Mouse (Mus musculus): Measurements from ENCODE around the gene Mfsd11. TPM values are rescaled to one million over a fixed set of nuclear protein-coding genes. Genes with fewer than 3 reads are reported as not detected.

Mfsd11 gene
- total RNA-seq (2012; rRNA removed) (25.7 and 36.3 TPM in 2 replicates), polyA plus RNA-seq (2012; ENCODE audit: insufficient read depth in 1 of 2, insufficient read length in 2 of 2, low read depth in 1 of 2, low replicate concordance in 2 of 2, missing spikeins in 1 of 2) (10 to 100 TPM in 1 of 2 experiments, not detected in 1; 25.4 TPM)

DNA sequence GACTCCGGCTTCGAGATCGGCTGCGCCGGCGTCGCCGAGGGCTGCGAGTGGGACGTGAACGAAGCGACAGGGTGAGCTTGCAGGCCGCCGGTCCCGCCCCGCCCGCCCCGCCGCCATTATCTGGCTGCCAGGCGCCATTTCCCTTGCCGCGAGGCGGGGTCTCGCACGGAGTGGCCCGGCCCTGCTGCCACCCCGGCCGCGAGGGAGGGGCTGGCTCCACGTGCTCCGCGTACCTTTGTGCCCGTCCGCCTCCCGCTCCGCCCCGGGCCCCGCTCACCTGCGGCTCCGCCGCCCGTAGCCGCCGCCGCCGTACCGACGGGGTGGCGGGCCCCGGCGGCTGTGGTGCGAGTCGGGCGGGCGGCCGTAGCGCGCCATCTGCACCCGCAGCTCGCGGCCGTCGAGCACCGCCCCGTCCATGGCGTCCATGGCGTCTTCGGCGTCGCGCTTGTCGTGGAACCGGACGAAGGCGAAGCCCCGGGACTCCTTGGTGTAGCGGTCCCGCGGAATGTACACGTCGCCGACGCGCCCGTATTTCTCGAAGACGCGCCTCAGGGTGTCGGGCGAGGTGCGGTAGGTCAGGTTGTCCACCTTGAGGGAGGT, at the start of gene Mfsd11:
TSS of gene Mfsd11 (plus strand) at position 150 of the 600 bp plus-strand sequence.
- peaks cover 21 to 38% of the 10 kb centered on the region in 2 experiments for H3K36me3 ChIP-seq (ENCODE audit: control insufficient read depth in 1 of 2, insufficient read depth in 2 of 2, low read length in 2 of 2)
- no peak for DNase-seq (ENCODE audit: low read depth, low spot score)
- peak within 1 kb of the TSS; percentile 100 for H3K9ac ChIP-seq (ENCODE audit: control insufficient read depth, low read depth, low read length, poor library complexity, severe bottlenecking)
- no peaks in the 10 kb centered on the region for H3K27me3 ChIP-seq (ENCODE audit: control insufficient read depth in 1 of 2, insufficient read depth in 2 of 2, low read length in 2 of 2)
- peak within 1 kb of the TSS; percentile 100 for H3K27ac ChIP-seq (ENCODE audit: control insufficient read depth, low read depth, low read length)
- peaks cover 49% of the 10 kb centered on the region for H3K79me2 ChIP-seq (ENCODE audit: control insufficient read depth, insufficient read depth, low read length, poor library complexity)
- H3K4me1 ChIP-seq (ENCODE audit: control insufficient read depth in 1 of 2, insufficient read depth in 2 of 2, low read length in 2 of 2): peaks cover 8 to 9% of the 10 kb centered on the region in 2 experiments
- peak within 1 kb of the TSS; percentile 91 to 100 for H3K4me3 ChIP-seq (ENCODE audit: control insufficient read depth in 1 of 2, insufficient read depth in 1 of 2, low read depth in 2 of 2, low read length in 2 of 2)
- H3K9me3 ChIP-seq (replicated peaks; ENCODE audit: insufficient read depth, low read length): no peaks in the 10 kb centered on the region
- TF ChIP-seq MAX (IDR thresholded peaks at IDR 0.05; ENCODE audit: low read length): peak; percentile 84
- no peak for TF ChIP-seq TAL1 (IDR thresholded peaks at IDR 0.05; ENCODE audit: low read length)
- TF ChIP-seq SMC3 (IDR thresholded peaks at IDR 0.05; ENCODE audit: low read depth, low read length): peak; percentile 6; the same call in 1 of the 2 replicates
- TF ChIP-seq ZC3H11A (IDR thresholded peaks at IDR 0.05; ENCODE audit: low read depth, low read length): 0 out of 2 replicates have a peak, but pooled peaks have one; percentile 10
- no peak for TF ChIP-seq POLR2AphosphoS2 (IDR thresholded peaks at IDR 0.05; ENCODE audit: low read length)
- no peak for TF ChIP-seq MAFK (IDR thresholded peaks at IDR 0.05; ENCODE audit: borderline replicate concordance, low read depth, low read length)
- TF ChIP-seq POLR2A (IDR thresholded peaks at IDR 0.05; ENCODE audit: control insufficient read depth in 1 of 2, insufficient read depth in 1 of 2, low read depth in 1 of 2, low read length in 2 of 2, poor library complexity in 1 of 2): no peak
- TF ChIP-seq HCFC1 (IDR thresholded peaks at IDR 0.05; ENCODE audit: low read depth, low read length): no peak
- no peak for TF ChIP-seq E2F4 (IDR thresholded peaks at IDR 0.05; ENCODE audit: borderline replicate concordance, low read depth, low read length)
- TF ChIP-seq MXI1 (IDR thresholded peaks at IDR 0.05; ENCODE audit: low read depth, low read length): peak; percentile 88
- peak; percentile 98; the same call in 1 of the 2 replicates for TF ChIP-seq POLR2AphosphoS5 (IDR thresholded peaks at IDR 0.05; ENCODE audit: borderline replicate concordance, low read depth, low read length)
- no peak for TF ChIP-seq MYB (IDR thresholded peaks at IDR 0.05; ENCODE audit: low read depth, low read length)
- no peak for TF ChIP-seq MEF2A (IDR thresholded peaks at IDR 0.05; ENCODE audit: extremely low read depth, insufficient replicate concordance, low read depth, low read length, poor library complexity, severe bottlenecking)
- TF ChIP-seq RCOR1 (IDR thresholded peaks at IDR 0.05; ENCODE audit: low read depth, low read length): no peak
- no peak for TF ChIP-seq RAD21 (IDR thresholded peaks at IDR 0.05; ENCODE audit: low read depth, low read length)
- TF ChIP-seq CTCF (IDR thresholded peaks at IDR 0.05 in 2 of 3, conservative IDR thresholded peaks at IDR 0.05 in 1 of 3; ENCODE audit: control insufficient read depth in 1 of 3, insufficient read depth in 1 of 3, low read depth in 2 of 3, low read length in 3 of 3, poor library complexity in 1 of 3, severe bottlenecking in 1 of 3): no peak
- TF ChIP-seq MAZ (IDR thresholded peaks at IDR 0.05; ENCODE audit: low read depth, low read length): peak; percentile 66
- no peak for TF ChIP-seq GATA1 (IDR thresholded peaks at IDR 0.05; ENCODE audit: low read depth, low read length)
- no peak for TF ChIP-seq ETS1 (IDR thresholded peaks at IDR 0.05; ENCODE audit: low read depth, low read length)
- TF ChIP-seq MYC (IDR thresholded peaks at IDR 0.05; ENCODE audit: low read depth, low read length): 0 out of 2 replicates have a peak, but pooled peaks have one; percentile 3
- no peak for TF ChIP-seq KAT2A (conservative IDR thresholded peaks at IDR 0.05; ENCODE audit: low read depth, low read length)
- no peak for TF ChIP-seq EP300 (IDR thresholded peaks at IDR 0.05; ENCODE audit: low read depth in 1 of 2, low read length in 2 of 2)
- TF ChIP-seq UBTF (IDR thresholded peaks at IDR 0.05; ENCODE audit: borderline replicate concordance, insufficient read depth, low read depth, low read length): no peak
- 0 out of 2 replicates have a peak, but pooled peaks have one; percentile 5 for TF ChIP-seq CHD1 (IDR thresholded peaks at IDR 0.05; ENCODE audit: low read depth, low read length)
- TF ChIP-seq CHD2 (IDR thresholded peaks at IDR 0.05; ENCODE audit: low read length): no peak
- no peak for TF ChIP-seq ZKSCAN1 (IDR thresholded peaks at IDR 0.05; ENCODE audit: low read depth, low read length)
- TF ChIP-seq ZNF384 (IDR thresholded peaks at IDR 0.05; ENCODE audit: low read depth, low read length): no peak
- TF ChIP-seq GABPA (IDR thresholded peaks at IDR 0.05; ENCODE audit: low read depth, low read length): no peak
- no peak for TF ChIP-seq NRF1 (IDR thresholded peaks at IDR 0.05; ENCODE audit: insufficient read depth, low read depth, low read length, poor library complexity, severe bottlenecking)
- TF ChIP-seq USF1 (IDR thresholded peaks at IDR 0.05; ENCODE audit: low read depth, low read length): peak; percentile 57; the same call in 1 of the 2 replicates
- no peak for TF ChIP-seq TCF12 (IDR thresholded peaks at IDR 0.05; ENCODE audit: low read depth, low read length)
- TF ChIP-seq SIN3A (IDR thresholded peaks at IDR 0.05; ENCODE audit: low read length): no peak
- TF ChIP-seq NELFE (IDR thresholded peaks at IDR 0.05; ENCODE audit: low read depth, low read length): no peak
- TF ChIP-seq ZMIZ1 (IDR thresholded peaks at IDR 0.05; ENCODE audit: low read depth, low read length): peak; percentile 60; the same call in 1 of the 2 replicates
- TF ChIP-seq USF2 (IDR thresholded peaks at IDR 0.05; ENCODE audit: borderline replicate concordance in 1 of 2, insufficient read depth in 1 of 2, low read depth in 1 of 2, low read length in 2 of 2): no peak
- no peak for TF ChIP-seq TBP (IDR thresholded peaks at IDR 0.05; ENCODE audit: low read depth, low read length)
